Mouse (Mus musculus) stomach, embryonic 15.5 days (tissue): ENCODE measurements around the gene Midn. TPM values are rescaled to one million over a fixed set of nuclear protein-coding genes. Genes with fewer than 3 reads are reported as not detected.

ENCODE experiments used
- polyA plus RNA-seq: library from polyadenylated mRNA; unstranded; fragments of >200 nt; fragmentation: Nextera tagmentation; extraction: Ambion mirVana; gene quantifications from 2 replicates; pipeline ENCODE4 v1.2.1, GENCODE M21; 2015

Gene Midn
- polyA plus RNA-seq, 1 experiment from 2014 or later, result 16.0 TPM

Other genes starting within 250 kb of the Midn start
- gene Med16, start 239.3 kb upstream of the Midn start, polyA plus RNA-seq, result 43.6 and 47.8 TPM in 2 replicates
- 4.4 and 13.3 TPM in 2 replicates for gene Gm26602, start 237.4 kb upstream of the Midn start, polyA plus RNA-seq
- gene Kiss1r, start 231.3 kb upstream of the Midn start, polyA plus RNA-seq, result 0.83 and 0.94 TPM in 2 replicates
- gene R3hdm4, start 227.1 kb upstream of the Midn start, polyA plus RNA-seq, result 137 and 140 TPM in 2 replicates
- gene Arid3a, start 221.2 kb upstream of the Midn start, polyA plus RNA-seq, result 9.8 and 10.0 TPM in 2 replicates
- 86.0 and 86.2 TPM in 2 replicates for gene Wdr18, start 188.1 kb upstream of the Midn start, polyA plus RNA-seq
- 0.27 and 0.34 TPM in 2 replicates for gene Grin3b, start 177.6 kb upstream of the Midn start, polyA plus RNA-seq
- 20.6 and 21.3 TPM in 2 replicates for gene Tmem259, start 163.9 kb upstream of the Midn start, polyA plus RNA-seq
- 274 and 279 TPM in 2 replicates for gene Cnn2, start 159.7 kb upstream of the Midn start, polyA plus RNA-seq
- 4.2 and 4.8 TPM in 2 replicates for gene Abca7, start 151.8 kb upstream of the Midn start, polyA plus RNA-seq
- 9.1 and 10.0 TPM in 2 replicates for gene Arhgap45, start 131.6 kb upstream of the Midn start, polyA plus RNA-seq
- 188 and 199 TPM in 2 replicates for gene Polr2e, start 108.5 kb upstream of the Midn start, polyA plus RNA-seq
- 500 and 567 TPM in 2 replicates for gene Gpx4, start 101.1 kb upstream of the Midn start, polyA plus RNA-seq
- gene Sbno2, start 42.7 kb upstream of the Midn start, polyA plus RNA-seq, result 14.8 and 15.9 TPM in 2 replicates
- 16.9 and 19.2 TPM in 2 replicates for gene Stk11, start 32.5 kb upstream of the Midn start, polyA plus RNA-seq
- 544 and 602 TPM in 2 replicates for gene Atp5d, start 9.6 kb upstream of the Midn start, polyA plus RNA-seq
- 5.1 and 6.7 TPM in 2 replicates for gene Cbarp, start 7.4 kb upstream of the Midn start, polyA plus RNA-seq
- 90.3 and 103 TPM in 2 replicates for gene Cirbp, start 17.7 kb downstream of the Midn start, polyA plus RNA-seq
- gene 1600002K03Rik, start 24.7 kb downstream of the Midn start, polyA plus RNA-seq, result 17.5 and 19.7 TPM in 2 replicates
- gene Efna2, start 31.2 kb downstream of the Midn start, polyA plus RNA-seq, result 15.7 TPM in 2 replicates
- gene Mum1, start 78.2 kb downstream of the Midn start, polyA plus RNA-seq, result 58.6 and 66.5 TPM in 2 replicates
- gene Ndufs7, start 100.8 kb downstream of the Midn start, polyA plus RNA-seq, result 326 and 364 TPM in 2 replicates
- gene Gamt, start 112.7 kb downstream of the Midn start, polyA plus RNA-seq, result 111 and 148 TPM in 2 replicates
- gene Dazap1, start 113.2 kb downstream of the Midn start, polyA plus RNA-seq, result 62.4 and 66.4 TPM in 2 replicates
- 904 and 948 TPM in 2 replicates for gene Rps15, start 144.2 kb downstream of the Midn start, polyA plus RNA-seq
- gene Apc2, start 147.7 kb downstream of the Midn start, polyA plus RNA-seq, result 5.0 and 5.2 TPM in 2 replicates
- gene 2310011J03Rik, start 172.3 kb downstream of the Midn start, polyA plus RNA-seq, result 40.5 and 46.4 TPM in 2 replicates
- 4.8 and 5.4 TPM in 2 replicates for gene Pcsk4, start 181.2 kb downstream of the Midn start, polyA plus RNA-seq
- 44.5 and 51.2 TPM in 2 replicates for gene Reep6, start 181.7 kb downstream of the Midn start, polyA plus RNA-seq
- gene Adamtsl5, start 200.1 kb downstream of the Midn start, polyA plus RNA-seq, result 13.7 and 17.0 TPM in 2 replicates
- 0.30 and 0.67 TPM in 2 replicates for gene Plk5, start 208.2 kb downstream of the Midn start, polyA plus RNA-seq
- 7.8 and 8.7 TPM in 2 replicates for gene Mex3d, start 239.4 kb downstream of the Midn start, polyA plus RNA-seq